13 mouse cellular contexts compared by ENCODE assay signal in the genomic region with DNA sequence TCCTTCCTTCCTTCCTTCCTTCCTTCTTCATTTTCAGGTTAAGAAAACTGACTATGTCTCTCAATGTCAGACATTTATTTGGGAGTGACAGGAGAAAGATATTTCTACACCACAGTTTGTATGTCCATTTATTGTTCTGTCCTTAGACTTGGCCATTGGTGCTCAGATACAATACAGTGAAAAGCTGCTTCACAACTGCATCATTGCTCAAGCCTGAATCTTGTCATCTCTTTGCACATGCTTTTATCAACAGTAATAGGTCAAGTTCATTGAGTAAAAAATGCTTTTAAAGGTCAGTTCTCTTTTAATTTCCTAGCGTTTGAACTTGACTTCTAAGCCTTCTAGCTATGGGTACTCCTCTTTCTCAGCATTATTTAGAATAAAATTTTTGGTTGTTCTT.
DNase-seq lines count a peak whose midpoint lies in the region.
"Had no signal": no experiment of that assay in that cellular context is flagged by ENCODE, and none has a peak within 500 bp of the region (broad histone marks: within the 10 kb centered on the region; RNA-seq: fewer than 3 reads in every experiment).

No protein-coding gene starts in this region.

- DNase-seq in adrenal gland, adult 2 months = peak; percentile 54
- DNase-seq in adrenal gland, adult 8-10 months = no peak
- DNase-seq: adrenal gland, postnatal 10 days; adrenal gland, postnatal 14 days; adrenal gland, postnatal 25 days; adrenal gland, postnatal 36 days; B cell, adult 2 months; cerebellum, adult 11 months; cerebellum, adult 11-12 months; cerebellum, adult 18-20 months; cerebellum, adult 2 months; cerebellum, adult 8-10 months; cerebellum, adult 9-10 months had no signal
